Mouse (Mus musculus) MEL (cell line): ENCODE results near the gene Ccsap. TPM values are rescaled to one million over a fixed set of nuclear protein-coding genes. Genes with fewer than 3 reads are reported as not detected.

Experiments
- DNase-seq: peaks from one replicate; pipeline ENCODE4 v3.0.0; 2011; ENCODE audit warnings: low read depth, low spot score
- H3K27ac ChIP-seq: 2 replicates; pipeline ENCODE4 v1.5.1; 2012; ENCODE audit warnings: low read depth, mild to moderate bottlenecking, control low read depth, low read length, moderate library complexity; ENCODE audit not compliant: control insufficient read depth
- H3K27me3 ChIP-seq, 2 experiments: fragments of 150-350 bp in 1 of 2; sonication (generic) in 1 of 2; 2 replicates each; pipeline ENCODE4 v1.6.1; 2012; ENCODE audit warnings: low read length in 2 of 2, mild to moderate bottlenecking in 2 of 2, improper control_type of control experiment in 1 of 2, moderate library complexity in 1 of 2; ENCODE audit not compliant: insufficient read depth in 2 of 2, control insufficient read depth in 1 of 2
- H3K36me3 ChIP-seq, 2 experiments: 2 replicates each; pipeline ENCODE4 v1.6.1; 2012 to 2014; ENCODE audit warnings: low read length in 2 of 2, improper control_type of control experiment in 1 of 2, inconsistent platforms in 1 of 2, mild to moderate bottlenecking in 1 of 2; ENCODE audit not compliant: insufficient read depth in 2 of 2, control insufficient read depth in 1 of 2
- H3K4me1 ChIP-seq, 2 experiments: fragments of 150-350 bp in 1 of 2; sonication (generic) in 1 of 2; 2 replicates each; pipeline ENCODE4 v1.6.1; 2012; ENCODE audit warnings: low read length in 2 of 2, improper control_type of control experiment in 1 of 2, mild to moderate bottlenecking in 1 of 2; ENCODE audit not compliant: insufficient read depth in 2 of 2, control insufficient read depth in 1 of 2
- H3K4me3 ChIP-seq, 2 experiments: fragments of 150-350 bp in 1 of 2; sonication (generic) in 1 of 2; 2 replicates each; pipeline ENCODE4 v1.5.1; 2012; ENCODE audit warnings: low read depth in 2 of 2, low read length in 2 of 2, mild to moderate bottlenecking in 2 of 2, moderate library complexity in 2 of 2, control low read depth in 1 of 2, improper control_type of control experiment in 1 of 2; ENCODE audit not compliant: control insufficient read depth in 1 of 2, insufficient read depth in 1 of 2
- H3K79me2 ChIP-seq: 2 replicates; pipeline ENCODE4 v1.6.1; 2012; ENCODE audit warnings: mild to moderate bottlenecking, low read length, moderate library complexity; ENCODE audit not compliant: control insufficient read depth, poor library complexity, insufficient read depth
- H3K9ac ChIP-seq: 2 replicates; pipeline ENCODE4 v1.6.1; 2012; ENCODE audit warnings: low read depth, mild to moderate bottlenecking, control low read depth, low read length, moderate library complexity; ENCODE audit not compliant: control insufficient read depth, poor library complexity, severe bottlenecking
- H3K9me3 ChIP-seq: fragments of 150-350 bp; sonication (generic); replicated peaks from 2 replicates; pipeline ENCODE4 v1.6.1; 2012; ENCODE audit warnings: mild to moderate bottlenecking, low read length, improper control_type of control experiment, moderate library complexity; ENCODE audit not compliant: insufficient read depth
- BHLHE40 ChIP-seq: IDR thresholded peaks from 2 replicates; pipeline ENCODE4 v1.6.1; 2012; ENCODE audit warnings: low read depth, mild to moderate bottlenecking, inconsistent platforms, low read length, improper control_type of control experiment, borderline replicate concordance
- CTCF ChIP-seq, 3 experiments: IDR thresholded peaks in 2 of 3; conservative IDR thresholded peaks in 1 of 3; 2 replicates each; pipeline ENCODE4 v1.5.1; 2011 to 2012; ENCODE audit warnings: low read length in 3 of 3, low read depth in 2 of 3, mild to moderate bottlenecking in 2 of 3, improper control_type of control experiment in 1 of 3, inconsistent platforms in 1 of 3, mixed read lengths in 1 of 3, moderate library complexity in 1 of 3; ENCODE audit not compliant: control insufficient read depth in 1 of 3, insufficient read depth in 1 of 3, poor library complexity in 1 of 3, severe bottlenecking in 1 of 3
- E2F4 ChIP-seq: IDR thresholded peaks from 2 replicates; pipeline ENCODE4 v1.6.1; 2011; ENCODE audit warnings: low read depth, low read length, improper control_type of control experiment, borderline replicate concordance
- ELF1 ChIP-seq: IDR thresholded peaks from 2 replicates; pipeline ENCODE4 v1.6.1; 2014; ENCODE audit warnings: low read depth, mild to moderate bottlenecking, inconsistent platforms, low read length, improper control_type of control experiment, moderate library complexity
- EP300 ChIP-seq, 2 experiments: IDR thresholded peaks; 2 replicates each; pipeline ENCODE4 v1.6.1; 2011; ENCODE audit warnings: improper control_type of control experiment in 2 of 2, low read length in 2 of 2, low read depth in 1 of 2, mild to moderate bottlenecking in 1 of 2
- HCFC1 ChIP-seq: IDR thresholded peaks from 2 replicates; pipeline ENCODE4 v1.6.1; 2012; ENCODE audit warnings: low read depth, mild to moderate bottlenecking, inconsistent platforms, low read length, improper control_type of control experiment, moderate library complexity
- JUND ChIP-seq: IDR thresholded peaks from 2 replicates; pipeline ENCODE4 v1.6.1; 2011; ENCODE audit warnings: low read depth, mild to moderate bottlenecking, improper control_type of control experiment, low read length
- KAT2A ChIP-seq: conservative IDR thresholded peaks from 2 replicates; pipeline ENCODE4 v1.6.1; 2012; ENCODE audit warnings: low read depth, low read length, improper control_type of control experiment, inconsistent platforms
- MAX ChIP-seq: IDR thresholded peaks from 2 replicates; pipeline ENCODE4 v1.6.1; 2011; ENCODE audit warnings: low read length, improper control_type of control experiment
- MEF2A ChIP-seq: IDR thresholded peaks from 2 replicates; pipeline ENCODE4 v1.6.1; 2014; ENCODE audit warnings: low read depth, mild to moderate bottlenecking, inconsistent platforms, low read length, improper control_type of control experiment; ENCODE audit not compliant: poor library complexity, insufficient replicate concordance, severe bottlenecking; ENCODE audit errors: extremely low read depth
- MXI1 ChIP-seq: IDR thresholded peaks from 2 replicates; pipeline ENCODE4 v1.6.1; 2011; ENCODE audit warnings: mild to moderate bottlenecking, low read depth, low read length, improper control_type of control experiment
- NELFE ChIP-seq: IDR thresholded peaks from 2 replicates; pipeline ENCODE4 v1.6.1; 2011; ENCODE audit warnings: low read depth, low read length, improper control_type of control experiment
- NRF1 ChIP-seq: IDR thresholded peaks from 2 replicates; pipeline ENCODE4 v1.6.1; 2014; ENCODE audit warnings: low read depth, mild to moderate bottlenecking, inconsistent platforms, low read length, improper control_type of control experiment, moderate library complexity; ENCODE audit not compliant: poor library complexity, insufficient read depth, severe bottlenecking
- POLR2AphosphoS2 ChIP-seq: IDR thresholded peaks from 2 replicates; pipeline ENCODE4 v1.6.1; 2011; ENCODE audit warnings: low read length, improper control_type of control experiment
- RCOR1 ChIP-seq: IDR thresholded peaks from 2 replicates; pipeline ENCODE4 v1.6.1; 2012; ENCODE audit warnings: low read depth, mild to moderate bottlenecking, inconsistent platforms, low read length, improper control_type of control experiment
- SIN3A ChIP-seq: IDR thresholded peaks from 2 replicates; pipeline ENCODE4 v1.6.1; 2012; ENCODE audit warnings: low read length, improper control_type of control experiment, inconsistent platforms
- TBP ChIP-seq: IDR thresholded peaks from 2 replicates; pipeline ENCODE4 v1.8.0; 2011; ENCODE audit warnings: low read depth, low read length, improper control_type of control experiment
- UBTF ChIP-seq: IDR thresholded peaks from 2 replicates; pipeline ENCODE4 v1.6.1; 2012; ENCODE audit warnings: low read depth, mild to moderate bottlenecking, inconsistent platforms, low read length, improper control_type of control experiment, moderate library complexity, borderline replicate concordance; ENCODE audit not compliant: insufficient read depth
- USF1 ChIP-seq: IDR thresholded peaks from 2 replicates; pipeline ENCODE4 v1.6.1; 2014; ENCODE audit warnings: low read depth, mild to moderate bottlenecking, inconsistent platforms, low read length, improper control_type of control experiment, moderate library complexity
- ZKSCAN1 ChIP-seq: IDR thresholded peaks from 2 replicates; pipeline ENCODE4 v1.6.1; 2012; ENCODE audit warnings: low read depth, mild to moderate bottlenecking, inconsistent platforms, low read length, improper control_type of control experiment, moderate library complexity
- polyA plus RNA-seq, 2 experiments: library from polyadenylated mRNA; stranded (reverse) in 1 of 2; unstranded in 1 of 2; fragments of >175 nt in 1 of 2; fragments of >200 nt in 1 of 2; gene quantifications; 2 replicates each; pipeline versions ENCODE4 v1.2.1 to v1.2.4; 2012; ENCODE audit warnings: low replicate concordance in 2 of 2, low read depth in 1 of 2; ENCODE audit not compliant: insufficient read length in 2 of 2, insufficient read depth in 1 of 2, missing spikeins in 1 of 2
- total RNA-seq: library from RNA; depleted of rRNA; stranded (reverse); fragments of 300-350 nt; gene quantifications from 2 replicates; pipeline ENCODE4 v1.2.3, GENCODE M21; 2012

Gene Ccsap
- total and polyA plus RNA-seq, 3 experiments, result 6.7 to 12.1 TPM; not detected in 1

DNA sequence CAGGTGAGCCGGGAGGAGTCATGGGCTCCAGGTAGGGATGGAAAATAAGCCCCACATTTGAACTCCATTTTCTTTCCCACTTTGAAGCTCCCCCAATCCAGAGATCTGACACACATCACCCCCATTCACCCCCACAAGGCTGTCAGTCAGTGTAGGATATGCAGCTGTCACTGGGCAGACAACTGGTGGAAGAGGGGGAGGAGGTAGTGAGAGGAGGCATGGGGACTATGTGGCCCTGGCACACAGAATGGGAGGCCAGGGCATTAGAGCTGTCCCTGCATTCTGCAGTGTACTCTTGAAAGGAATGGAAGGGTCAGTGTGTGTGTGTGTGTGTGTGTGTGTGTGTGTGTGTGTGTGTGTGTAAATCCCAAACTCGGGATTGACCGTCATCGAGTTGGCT, 35.2 kb upstream of the Ccsap start:
- no peak for TF ChIP-seq NRF1
- no peak for TF ChIP-seq KAT2A
- TF ChIP-seq NELFE, result no peak
- TF ChIP-seq POLR2AphosphoS2, result no peak
- TF ChIP-seq SIN3A, result no peak
- no peak for TF ChIP-seq EP300 (IDR thresholded peaks at IDR 0.05; ENCODE audit: low read depth in 1 of 2, low read length in 2 of 2)
- TF ChIP-seq RCOR1, result no peak
- TF ChIP-seq TBP, result no peak
- no peak for TF ChIP-seq JUND
- TF ChIP-seq E2F4, result no peak
- no peak for TF ChIP-seq CTCF (IDR thresholded peaks at IDR 0.05 in 2 of 3, conservative IDR thresholded peaks at IDR 0.05 in 1 of 3; ENCODE audit: control insufficient read depth in 1 of 3, insufficient read depth in 1 of 3, low read depth in 2 of 3, low read length in 3 of 3, poor library complexity in 1 of 3, severe bottlenecking in 1 of 3)
- TF ChIP-seq HCFC1, result no peak
- no peaks in the 10 kb centered on the region for H3K9me3 ChIP-seq
- H3K4me3 ChIP-seq, result no peak overlapping the region
- no peaks in the 10 kb centered on the region for H3K79me2 ChIP-seq
- H3K4me1 ChIP-seq, result no peaks in the 10 kb centered on the region
- no peak overlapping the region for H3K27ac ChIP-seq
- no peak overlapping the region for H3K9ac ChIP-seq
- no peaks in the 10 kb centered on the region for H3K36me3 ChIP-seq
- no peak for DNase-seq
- no peaks in the 10 kb centered on the region for H3K27me3 ChIP-seq

GRCm38 (mm10) chr8:123894502-123895097, 34.6 kb upstream of the Ccsap start, which contains the start of gene Acta1:
TSS of gene Acta1 (minus strand) at chr8:123894751.
- H3K27me3 ChIP-seq, result no peaks in the 10 kb centered on the region
- no peak within 1 kb of the TSS for H3K4me3 ChIP-seq
- H3K9me3 ChIP-seq, result no peaks in the 10 kb centered on the region
- H3K4me1 ChIP-seq, result no peaks in the 10 kb centered on the region
- TF ChIP-seq POLR2AphosphoS2, result no peak
- no peak for TF ChIP-seq EP300 (IDR thresholded peaks at IDR 0.05; ENCODE audit: low read depth in 1 of 2, low read length in 2 of 2)
- no peak for TF ChIP-seq ELF1
- no peak for TF ChIP-seq MXI1
- no peak for TF ChIP-seq E2F4
- no peak for TF ChIP-seq ZKSCAN1
- TF ChIP-seq BHLHE40, result no peak
- no peak for TF ChIP-seq UBTF
- TF ChIP-seq MEF2A, result no peak
- TF ChIP-seq HCFC1, result no peak
- no peak for TF ChIP-seq MAX
- TF ChIP-seq USF1, result no peak
- no peaks in the 10 kb centered on the region for H3K36me3 ChIP-seq
- H3K9ac ChIP-seq, result no peak within 1 kb of the TSS
- DNase-seq, result no peak
- no peaks in the 10 kb centered on the region for H3K79me2 ChIP-seq
- H3K27ac ChIP-seq, result no peak within 1 kb of the TSS
